Mouse (Mus musculus): ENCODE measurements at regions not wholly inside any gene's neighbourhood (a gene's known extent, or its start where the extent isn't known, plus 50 kb on each side); places are given as distances from the start of the nearest gene placed in this dataset.

- no peak for ATAC-seq (ENCODE audit: low read depth)
- H3K9me3 ChIP-seq (replicated peaks; ENCODE audit: control insufficient read depth, low read length), result no peaks in the 10 kb centered on the region
- H3K9ac ChIP-seq (ENCODE audit: low read depth, low read length), result no peak overlapping the region
- no peak overlapping the region for H3K4me3 ChIP-seq (ENCODE audit: low read depth, low read length)
- H3K4me2 ChIP-seq (ENCODE audit: low read depth, low read length), result no peak overlapping the region
- WGBS (ENCODE audit: insufficient replicate concordance), result 70% methylated on average over 10 of the region's 10 CpGs
- no peaks in the 10 kb centered on the region for H3K36me3 ChIP-seq (ENCODE audit: control insufficient read depth, insufficient read depth)
- H3K27me3 ChIP-seq (ENCODE audit: control insufficient read depth, insufficient read depth, low read depth, low read length), result no peaks in the 10 kb centered on the region
- no peak overlapping the region for H3K27ac ChIP-seq (ENCODE audit: low read length)
- H3K4me1 ChIP-seq (ENCODE audit: control insufficient read depth, low read depth, low read length), result no peaks in the 10 kb centered on the region; the same call in 1 of the 2 replicates
Observed at GRCm38 (mm10) chr2:169495368-169495767, 92.2 kb downstream of the Gm11011 start.

GRCm38 (mm10) chr2:169494503-169495311 is 92.8 kb downstream of the Gm11011 start:
- Histone ChIP-seq H3K9me3 (replicated peaks; ENCODE audit: control insufficient read depth, low read length) (no peaks in the 10 kb centered on the region), H3K27ac (ENCODE audit: low read length) (no peak overlapping the region), H3K36me3 (ENCODE audit: control insufficient read depth, insufficient read depth) (no peaks in the 10 kb centered on the region), H3K9ac (ENCODE audit: low read depth, low read length) (no peak overlapping the region), H3K4me1 (ENCODE audit: control insufficient read depth, low read depth, low read length) (no peaks in the 10 kb centered on the region; the same call in 1 of the 2 replicates), H3K4me3 (ENCODE audit: low read depth, low read length) (no peak overlapping the region; the same call in 1 of the 2 replicates), H3K27me3 (ENCODE audit: control insufficient read depth, insufficient read depth, low read depth, low read length) (no peaks in the 10 kb centered on the region), H3K4me2 (ENCODE audit: low read depth, low read length) (no peak overlapping the region)
- ATAC-seq (ENCODE audit: low read depth), result peak; percentile 23; the same call in 1 of the 2 replicates
- WGBS (ENCODE audit: insufficient replicate concordance), result 67% methylated on average over 11 of the region's 11 CpGs

GRCm38 (mm10) chr2:169493609-169494275 is 93.8 kb downstream of the Gm11011 start:
- H3K9me3 ChIP-seq (replicated peaks; ENCODE audit: control insufficient read depth, low read length), result no peaks in the 10 kb centered on the region
- no peaks in the 10 kb centered on the region for H3K36me3 ChIP-seq (ENCODE audit: control insufficient read depth, insufficient read depth)
- H3K9ac ChIP-seq (ENCODE audit: low read depth, low read length), result no peak overlapping the region
- 62% methylated on average over 16 of the region's 16 CpGs for WGBS (ENCODE audit: insufficient replicate concordance)
- no peaks in the 10 kb centered on the region; the same call in 1 of the 2 replicates for H3K4me1 ChIP-seq (ENCODE audit: control insufficient read depth, low read depth, low read length)
- peak; percentile 93 for ATAC-seq (ENCODE audit: low read depth)
- H3K4me3 ChIP-seq (ENCODE audit: low read depth, low read length), result no peak overlapping the region
- H3K27me3 ChIP-seq (ENCODE audit: control insufficient read depth, insufficient read depth, low read depth, low read length), result no peaks in the 10 kb centered on the region
- H3K4me2 ChIP-seq (ENCODE audit: low read depth, low read length), result peak overlapping the region; percentile 24
- peak overlapping the region; percentile 55 for H3K27ac ChIP-seq (ENCODE audit: low read length)

- no peak; the same call in 1 of the 2 replicates for ATAC-seq (ENCODE audit: low read depth)
Observed at GRCm38 (mm10) chr2:169483934-169484333, 103.6 kb downstream of the Gm11011 start.

GRCm38 (mm10) chr2:169481731-169482465 is 105.6 kb downstream of the Gm11011 start:
- H3K9me3 ChIP-seq (replicated peaks; ENCODE audit: control insufficient read depth, low read length), result no peaks in the 10 kb centered on the region
- no peak overlapping the region for H3K4me2 ChIP-seq (ENCODE audit: low read depth, low read length)
- H3K4me3 ChIP-seq (ENCODE audit: low read depth, low read length), result no peak overlapping the region
- H3K27ac ChIP-seq (ENCODE audit: low read length), result no peak overlapping the region
- H3K9ac ChIP-seq (ENCODE audit: low read depth, low read length), result no peak overlapping the region
- H3K36me3 ChIP-seq (ENCODE audit: control insufficient read depth, insufficient read depth), result no peaks in the 10 kb centered on the region
- H3K4me1 ChIP-seq (ENCODE audit: control insufficient read depth, low read depth, low read length), result no peaks in the 10 kb centered on the region
- no peaks in the 10 kb centered on the region for H3K27me3 ChIP-seq (ENCODE audit: control insufficient read depth, insufficient read depth, low read depth, low read length)
- ATAC-seq (ENCODE audit: low read depth), result no peak
- 51% methylated on average over 15 of the region's 15 CpGs for WGBS (ENCODE audit: insufficient replicate concordance)

More at GRCm38 (mm10) chr2:169483934-169484333, 103.6 kb downstream of the Gm11011 start:
- no peaks in the 10 kb centered on the region for H3K27me3 ChIP-seq (ENCODE audit: control insufficient read depth, insufficient read depth, low read depth, low read length)
- H3K27ac ChIP-seq (ENCODE audit: low read length), result no peak overlapping the region
- no peak overlapping the region for H3K4me2 ChIP-seq (ENCODE audit: low read depth, low read length)
- WGBS (ENCODE audit: insufficient replicate concordance), result 48% methylated on average over 8 of the region's 8 CpGs
- no peaks in the 10 kb centered on the region for H3K9me3 ChIP-seq (replicated peaks; ENCODE audit: control insufficient read depth, low read length)
- H3K4me3 ChIP-seq (ENCODE audit: low read depth, low read length), result no peak overlapping the region
- H3K4me1 ChIP-seq (ENCODE audit: control insufficient read depth, low read depth, low read length), result no peaks in the 10 kb centered on the region
- no peak overlapping the region for H3K9ac ChIP-seq (ENCODE audit: low read depth, low read length)
- H3K36me3 ChIP-seq (ENCODE audit: control insufficient read depth, insufficient read depth), result no peaks in the 10 kb centered on the region

- H3K9ac ChIP-seq (ENCODE audit: low read depth, low read length), result no peak overlapping the region
- H3K4me3 ChIP-seq (ENCODE audit: low read depth, low read length), result no peak overlapping the region
- H3K4me1 ChIP-seq (ENCODE audit: control insufficient read depth, low read depth, low read length), result no peaks in the 10 kb centered on the region
- WGBS (ENCODE audit: insufficient replicate concordance), result 47% methylated on average over 9 of the region's 9 CpGs
- no peaks in the 10 kb centered on the region for H3K27me3 ChIP-seq (ENCODE audit: control insufficient read depth, insufficient read depth, low read depth, low read length)
- no peaks in the 10 kb centered on the region for H3K9me3 ChIP-seq (replicated peaks; ENCODE audit: control insufficient read depth, low read length)
- ATAC-seq (ENCODE audit: low read depth), result no peak
- no peak overlapping the region for H3K4me2 ChIP-seq (ENCODE audit: low read depth, low read length)
- H3K27ac ChIP-seq (ENCODE audit: low read length), result no peak overlapping the region
- H3K36me3 ChIP-seq (ENCODE audit: control insufficient read depth, insufficient read depth), result no peaks in the 10 kb centered on the region
Observed at GRCm38 (mm10) chr2:169474418-169475112, 113.0 kb downstream of the Gm11011 start.

- H3K4me1 ChIP-seq (ENCODE audit: control insufficient read depth, low read depth, low read length), result no peaks in the 10 kb centered on the region
- H3K9ac ChIP-seq (ENCODE audit: low read depth, low read length), result no peak overlapping the region
- no peaks in the 10 kb centered on the region for H3K36me3 ChIP-seq (ENCODE audit: control insufficient read depth, insufficient read depth)
- no peaks in the 10 kb centered on the region for H3K9me3 ChIP-seq (replicated peaks; ENCODE audit: control insufficient read depth, low read length)
- H3K4me2 ChIP-seq (ENCODE audit: low read depth, low read length), result no peak overlapping the region
- ATAC-seq (ENCODE audit: low read depth), result no peak
- H3K4me3 ChIP-seq (ENCODE audit: low read depth, low read length), result no peak overlapping the region
- WGBS (ENCODE audit: insufficient replicate concordance), result 78% methylated on average over 10 of the region's 10 CpGs
- no peak overlapping the region for H3K27ac ChIP-seq (ENCODE audit: low read length)
- no peaks in the 10 kb centered on the region for H3K27me3 ChIP-seq (ENCODE audit: control insufficient read depth, insufficient read depth, low read depth, low read length)
Observed at GRCm38 (mm10) chr2:169469538-169469937, 118.0 kb downstream of the Gm11011 start.

GRCm38 (mm10) chr2:169467621-169468020 is 119.9 kb downstream of the Gm11011 start:
- no peak overlapping the region for H3K9ac ChIP-seq (ENCODE audit: low read depth, low read length)
- H3K27me3 ChIP-seq (ENCODE audit: control insufficient read depth, insufficient read depth, low read depth, low read length), result no peaks in the 10 kb centered on the region
- no peak for ATAC-seq (ENCODE audit: low read depth)
- no peak overlapping the region for H3K27ac ChIP-seq (ENCODE audit: low read length)
- H3K4me1 ChIP-seq (ENCODE audit: control insufficient read depth, low read depth, low read length), result no peaks in the 10 kb centered on the region
- WGBS (ENCODE audit: insufficient replicate concordance), result 75% methylated on average over 6 of the region's 6 CpGs
- H3K4me2 ChIP-seq (ENCODE audit: low read depth, low read length), result no peak overlapping the region
- no peak overlapping the region for H3K4me3 ChIP-seq (ENCODE audit: low read depth, low read length)
- no peaks in the 10 kb centered on the region for H3K9me3 ChIP-seq (replicated peaks; ENCODE audit: control insufficient read depth, low read length)
- no peaks in the 10 kb centered on the region for H3K36me3 ChIP-seq (ENCODE audit: control insufficient read depth, insufficient read depth)
